Mouse (Mus musculus) spleen, adult 2 months (tissue): ENCODE results near the gene Rnf223.

ENCODE experiments used
- CTCF ChIP-seq: fragments of 200-500 bp; IDR thresholded peaks from 2 replicates; pipeline ENCODE4 v1.5.1; 2011; ENCODE audit warnings: mild to moderate bottlenecking, inconsistent platforms; ENCODE audit not compliant: insufficient read depth, insufficient read length, insufficient replicate concordance; ENCODE audit errors: extremely low read depth
- POLR2A ChIP-seq: fragments of 200-500 bp; IDR thresholded peaks from 2 replicates; pipeline ENCODE4 v1.6.1; 2011; ENCODE audit warnings: low read depth, low read length, inconsistent platforms

DNA sequence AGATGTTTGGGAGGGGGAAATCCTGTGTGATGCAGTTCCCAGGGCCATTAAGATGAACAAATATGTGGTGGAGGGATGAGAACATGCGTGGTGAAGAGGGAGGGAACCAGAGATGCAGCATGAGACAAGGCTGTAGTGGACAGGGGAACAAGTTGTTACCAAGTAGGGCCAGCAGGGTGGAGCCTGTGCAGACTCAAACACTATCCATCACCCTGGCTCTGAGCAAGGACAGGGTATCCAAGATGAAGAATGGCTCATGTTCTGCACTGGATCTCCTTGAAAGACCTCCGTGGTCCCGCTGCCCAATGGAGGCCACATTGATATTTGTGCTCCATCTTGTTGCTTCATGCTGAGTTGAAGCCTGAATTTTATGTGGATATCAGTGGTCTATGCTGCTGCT is 24.5 kb downstream of the Rnf223 start:
- TF ChIP-seq CTCF: no peak
- no peak for TF ChIP-seq POLR2A
